Mouse (Mus musculus) lung, postnatal 0 days (tissue): Measurements from ENCODE around the gene Sco1. TPM values are rescaled to one million over a fixed set of nuclear protein-coding genes. Genes with fewer than 3 reads are reported as not detected.

Source experiments
- ATAC-seq: fragments of 200-750 bp; cut with Nextera tagmentation; 2 replicates; pipeline ENCODE4 v1.8.0; 2017; ENCODE audit warnings: moderate library complexity
- DNase-seq: peaks from one replicate; pipeline ENCODE4 v3.0.0-alpha.2; 2016; ENCODE audit warnings: low spot score
- H3K27ac ChIP-seq: fragments of 300-500 bp; sonication (generic); 2 replicates; pipeline ENCODE4 v1.5.1; 2014; ENCODE audit warnings: antibody characterized with exemption, mild to moderate bottlenecking, low read length, mixed read lengths
- H3K27me3 ChIP-seq: fragments of 300-500 bp; sonication (generic); replicated peaks from 2 replicates; pipeline ENCODE4 v1.6.1; 2014; ENCODE audit warnings: low read length, mixed read lengths; ENCODE audit not compliant: insufficient read depth
- H3K36me3 ChIP-seq: fragments of 300-500 bp; sonication (generic); 2 replicates; pipeline ENCODE4 v1.6.1; 2014; ENCODE audit warnings: low read length, mixed read lengths; ENCODE audit not compliant: insufficient read depth
- H3K4me1 ChIP-seq: fragments of 300-500 bp; sonication (generic); 2 replicates; pipeline ENCODE4 v1.6.1; 2014; ENCODE audit warnings: antibody characterized with exemption, low read depth, low read length, mixed read lengths; ENCODE audit not compliant: insufficient read depth
- H3K4me2 ChIP-seq: fragments of 300-500 bp; sonication (generic); replicated peaks from 2 replicates; pipeline ENCODE4 v1.6.1; 2014; ENCODE audit warnings: low read depth, mild to moderate bottlenecking, low read length, moderate library complexity, mixed read lengths
- H3K4me3 ChIP-seq: fragments of 300-500 bp; sonication (generic); 2 replicates; pipeline ENCODE4 v1.5.1; 2014; ENCODE audit warnings: low read depth, low read length
- H3K9ac ChIP-seq: fragments of 300-500 bp; sonication (generic); replicated peaks from 2 replicates; pipeline ENCODE4 v1.6.1; 2014; ENCODE audit warnings: low read depth, mild to moderate bottlenecking
- H3K9me3 ChIP-seq: fragments of 300-500 bp; sonication (generic); 2 replicates; pipeline ENCODE4 v1.6.1; 2016; ENCODE audit warnings: low read length, mixed read lengths
- CTCF ChIP-seq: IDR thresholded peaks from 2 replicates; pipeline ENCODE4 v1.5.1; 2016; ENCODE audit warnings: antibody characterized with exemption, mild to moderate bottlenecking
- EP300 ChIP-seq: IDR thresholded peaks from 2 replicates; pipeline ENCODE4 v1.6.1; 2016; ENCODE audit warnings: antibody characterized with exemption, mild to moderate bottlenecking, control low read depth
- WGBS: fragments of 180-500 bp; shearing (Covaris S2); extraction: QIAGEN DNeasy Blood & Tissue Kit; methylation state at CpG from one replicate; pipeline ENCODE4 v1.1.7; 2014; 5-methylcytosine and 5-hydroxymethylcytosine counted together
- polyA plus RNA-seq: library from polyadenylated mRNA; unstranded; fragments of >200 nt; fragmentation: Nextera tagmentation; extraction: Ambion mirVana; gene quantifications from 2 replicates; pipeline ENCODE4 v1.2.1, GENCODE M21; 2015

The Sco1 gene
- polyA plus RNA-seq, 1 experiment from 2014 or later, result 9.7 TPM

DNA sequence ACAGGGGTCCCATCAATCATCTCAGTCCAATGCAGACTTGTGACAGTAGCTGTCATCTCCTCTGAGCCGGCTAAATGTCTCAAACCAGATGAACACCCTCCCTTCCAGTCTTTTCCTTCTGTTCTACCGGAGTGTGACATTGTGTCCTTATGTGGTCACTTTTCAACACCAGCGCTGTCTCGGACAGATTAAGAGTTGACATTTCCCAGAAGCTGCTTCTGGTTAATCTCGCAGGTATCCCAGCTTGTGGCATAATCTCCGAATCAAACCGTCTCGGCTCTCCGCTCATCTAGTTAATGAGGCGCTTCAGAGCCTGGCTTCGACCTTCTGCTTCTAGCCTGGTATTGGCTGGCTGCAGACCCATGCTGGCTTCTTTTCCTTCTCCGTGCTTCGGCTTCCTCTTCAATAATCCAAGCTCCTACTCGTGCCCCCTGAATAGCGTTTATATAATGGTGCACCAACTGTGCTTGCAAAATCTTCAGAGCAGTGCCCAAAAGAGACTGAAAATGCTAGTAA, 20.2 kb downstream of the Sco1 start:
- no peak for DNase-seq
- no peak for ATAC-seq
- Histone ChIP-seq H3K4me3 (no peak overlapping the region), H3K9me3 (no peaks in the 10 kb centered on the region), H3K27ac (no peak overlapping the region), H3K4me2 (no peak overlapping the region), H3K4me1 (no peaks in the 10 kb centered on the region), H3K27me3 (no peaks in the 10 kb centered on the region), H3K36me3 (no peaks in the 10 kb centered on the region), H3K9ac (no peak overlapping the region)
- no peak for TF ChIP-seq CTCF
- TF ChIP-seq EP300, result no peak
- WGBS, result 81% methylated on average over 15 of the region's 15 CpGs

DNA sequence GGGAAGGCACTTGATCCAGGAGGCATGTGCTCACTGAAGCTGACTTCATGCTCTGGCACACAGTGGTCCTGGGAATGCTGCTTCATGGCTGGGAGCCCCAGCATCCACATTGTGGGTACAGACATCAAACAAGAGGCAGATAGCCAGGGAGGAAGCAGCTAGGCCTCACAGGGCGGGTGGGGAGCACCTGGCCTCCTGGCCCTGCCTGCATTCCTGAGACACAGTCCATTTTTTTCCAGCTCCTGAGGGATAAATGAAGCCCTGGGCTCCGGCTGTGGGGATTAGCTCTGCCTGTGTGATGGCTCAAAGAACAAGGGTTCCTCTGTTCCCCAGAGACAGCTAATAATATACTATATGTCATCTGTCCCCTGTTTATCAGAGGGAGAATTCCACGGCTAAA, 22.6 kb downstream of the Sco1 start:
- Histone ChIP-seq H3K4me3 (no peak overlapping the region), H3K9me3 (no peaks in the 10 kb centered on the region), H3K27me3 (no peaks in the 10 kb centered on the region), H3K4me2 (no peak overlapping the region), H3K36me3 (no peaks in the 10 kb centered on the region), H3K27ac (no peak overlapping the region), H3K9ac (no peak overlapping the region), H3K4me1 (no peaks in the 10 kb centered on the region)
- ATAC-seq (no peak), DNase-seq (no peak)
- WGBS, result 37% methylated on average over 3 of the region's 3 CpGs
- no peak for TF ChIP-seq CTCF
- TF ChIP-seq EP300, result no peak

GRCm38 (mm10) chr11:67076781-67077180, 24.3 kb downstream of the Sco1 start:
- ATAC-seq (no peak), DNase-seq (no peak)
- TF ChIP-seq EP300 (no peak), CTCF (no peak)
- no peak overlapping the region for H3K4me2 ChIP-seq
- 77% methylated on average over 5 of the region's 5 CpGs for WGBS
- no peak overlapping the region for H3K27ac ChIP-seq
- no peaks in the 10 kb centered on the region for H3K4me1 ChIP-seq
- H3K9me3 ChIP-seq, result no peaks in the 10 kb centered on the region
- no peaks in the 10 kb centered on the region for H3K36me3 ChIP-seq
- no peak overlapping the region for H3K4me3 ChIP-seq
- H3K9ac ChIP-seq, result no peak overlapping the region
- no peaks in the 10 kb centered on the region for H3K27me3 ChIP-seq

- Histone ChIP-seq H3K36me3 (no peaks in the 10 kb centered on the region), H3K27me3 (no peaks in the 10 kb centered on the region), H3K4me2 (no peak overlapping the region), H3K9ac (no peak overlapping the region), H3K27ac (no peak overlapping the region), H3K4me1 (no peaks in the 10 kb centered on the region), H3K9me3 (no peaks in the 10 kb centered on the region), H3K4me3 (no peak overlapping the region)
- 32% methylated on average over 3 of the region's 3 CpGs for WGBS
- ATAC-seq (no peak), DNase-seq (no peak)
- no peak for TF ChIP-seq EP300
- no peak for TF ChIP-seq CTCF
These were observed 25.0 kb downstream of the Sco1 start for GRCm38 (mm10) chr11:67077435-67077834.

DNA sequence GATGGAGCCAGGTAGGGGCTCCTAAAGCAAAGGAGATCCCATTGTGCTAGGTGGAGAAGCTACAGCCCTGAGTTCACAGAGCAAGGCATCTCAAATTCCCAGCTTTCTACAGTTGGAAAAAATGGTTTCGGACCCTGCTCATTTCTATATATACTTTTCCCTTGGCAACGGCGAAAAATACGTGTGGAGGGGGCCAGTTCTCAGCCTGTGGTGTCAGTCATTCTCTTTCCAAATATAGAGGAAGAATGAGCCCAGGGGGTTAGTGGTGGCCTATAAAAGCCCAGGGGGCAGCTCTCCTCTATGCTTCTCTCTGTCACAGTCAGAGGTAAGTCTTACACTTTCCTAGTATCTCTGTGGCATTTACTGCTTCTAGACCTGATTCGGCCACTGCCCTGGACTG, 25.5 kb downstream of the Sco1 start, which contains the start of gene Myh3:
Gene Myh3, plus strand, starts transcription at position 301 of the 400 bp plus-strand sequence.
- no peaks in the 10 kb centered on the region for H3K4me1 ChIP-seq
- H3K36me3 ChIP-seq, result no peaks in the 10 kb centered on the region
- no peak within 1 kb of the TSS for H3K27ac ChIP-seq
- no peaks in the 10 kb centered on the region for H3K27me3 ChIP-seq
- no peak for TF ChIP-seq EP300
- TF ChIP-seq CTCF, result no peak
- no peak within 1 kb of the TSS for H3K4me2 ChIP-seq
- no peak within 1 kb of the TSS for H3K4me3 ChIP-seq
- no peak within 1 kb of the TSS for H3K9ac ChIP-seq
- H3K9me3 ChIP-seq, result no peaks in the 10 kb centered on the region
- ATAC-seq (no peak), DNase-seq (no peak)
- 73% methylated on average over 5 of the region's 5 CpGs for WGBS

GRCm38 (mm10) chr11:67078888-67079287, 26.4 kb downstream of the Sco1 start:
- no peaks in the 10 kb centered on the region for H3K9me3 ChIP-seq
- 0 out of 2 replicates have a peak, but pooled peaks cover 6% of the 10 kb centered on the region for H3K27me3 ChIP-seq
- no peak for ATAC-seq
- H3K27ac ChIP-seq, result no peak overlapping the region
- no peak overlapping the region for H3K4me2 ChIP-seq
- H3K4me1 ChIP-seq, result no peaks in the 10 kb centered on the region
- no peaks in the 10 kb centered on the region for H3K36me3 ChIP-seq
- no peak overlapping the region for H3K9ac ChIP-seq
- no peak overlapping the region for H3K4me3 ChIP-seq
- 89% methylated on average over 6 of the region's 6 CpGs for WGBS
- no peak for DNase-seq
- TF ChIP-seq CTCF (no peak), EP300 (no peak)

DNA sequence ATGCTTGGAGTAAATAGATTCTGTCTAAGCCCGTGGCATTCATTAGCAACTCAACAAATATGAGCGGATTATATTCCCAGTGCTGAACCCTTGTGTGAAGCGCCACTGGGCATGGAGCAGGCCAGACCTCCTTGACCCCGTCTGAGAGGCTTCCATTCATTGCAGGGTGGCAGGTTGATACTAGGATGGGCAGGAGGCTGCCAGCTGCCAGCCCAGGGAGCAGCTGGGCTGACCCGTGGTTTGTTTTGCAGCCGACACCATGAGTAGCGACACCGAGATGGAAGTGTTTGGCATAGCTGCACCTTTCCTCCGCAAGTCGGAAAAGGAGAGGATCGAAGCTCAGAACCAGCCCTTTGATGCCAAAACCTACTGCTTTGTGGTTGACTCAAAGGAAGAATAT, 27.3 kb downstream of the Sco1 start:
- TF ChIP-seq EP300 (no peak), CTCF (no peak)
- no peaks in the 10 kb centered on the region for H3K36me3 ChIP-seq
- H3K4me3 ChIP-seq, result no peak overlapping the region
- H3K4me1 ChIP-seq, result no peaks in the 10 kb centered on the region
- no peak overlapping the region for H3K27ac ChIP-seq
- ATAC-seq, result no peak
- H3K27me3 ChIP-seq, result 0 out of 2 replicates have a peak, but pooled peaks cover 7% of the 10 kb centered on the region
- no peak overlapping the region for H3K4me2 ChIP-seq
- H3K9me3 ChIP-seq, result no peaks in the 10 kb centered on the region
- H3K9ac ChIP-seq, result no peak overlapping the region
- 73% methylated on average over 11 of the region's 11 CpGs for WGBS
- DNase-seq, result no peak
